Mouse (Mus musculus): ENCODE results near the gene Hs2st1. TPM values are rescaled to one million over a fixed set of nuclear protein-coding genes. Genes with fewer than 3 reads are reported as not detected.
A peak's percentile ranks its signal among the peaks of the same experiment; 100 is the strongest.

Gene Hs2st1
- polyA plus RNA-seq, 1 experiment from 2014 or later: 7.2 TPM

GRCm38 (mm10) chr3:144513169-144514121 lies 56.5 kb downstream of the Hs2st1 start:
- 88% methylated on average over 16 of the region's 16 CpGs for WGBS
- no peak for DNase-seq (ENCODE audit: low spot score)

GRCm38 (mm10) chr3:144510724-144511123 lies 59.3 kb downstream of the Hs2st1 start:
- 86% methylated on average over 3 of the region's 3 CpGs for WGBS

More at GRCm38 (mm10) chr3:144513169-144514121, 56.5 kb downstream of the Hs2st1 start:
- Histone ChIP-seq H3K9ac (ENCODE audit: low read depth, low read length) (no peak overlapping the region), H3K4me2 (no peak overlapping the region), H3K9me3 (ENCODE audit: control insufficient read depth, low read length) (no peaks in the 10 kb centered on the region), H3K27ac (ENCODE audit: low read depth, low read length) (no peak overlapping the region), H3K4me3 (ENCODE audit: low read depth, low read length) (no peak overlapping the region), H3K4me1 (replicated peaks; ENCODE audit: control insufficient read depth, insufficient read depth, low read length) (peaks cover under 1% of the 10 kb centered on the region), H3K27me3 (replicated peaks; ENCODE audit: control insufficient read depth, insufficient read depth, low read length) (no peaks in the 10 kb centered on the region), H3K36me3 (ENCODE audit: control insufficient read depth, insufficient read depth, low read length) (no peaks in the 10 kb centered on the region)
- no peak for ATAC-seq (replicated peaks; ENCODE audit: low FRiP score)

GRCm38 (mm10) chr3:144508342-144508741 lies 61.6 kb downstream of the Hs2st1 start:
- Histone ChIP-seq H3K9me3 (ENCODE audit: control insufficient read depth, low read length) (no peaks in the 10 kb centered on the region), H3K36me3 (ENCODE audit: control insufficient read depth, insufficient read depth, low read length) (no peaks in the 10 kb centered on the region), H3K4me1 (replicated peaks; ENCODE audit: control insufficient read depth, insufficient read depth, low read length) (peaks cover 18% of the 10 kb centered on the region), H3K9ac (ENCODE audit: low read depth, low read length) (no peak overlapping the region), H3K27me3 (replicated peaks; ENCODE audit: control insufficient read depth, insufficient read depth, low read length) (no peaks in the 10 kb centered on the region), H3K27ac (ENCODE audit: low read depth, low read length) (no peak overlapping the region), H3K4me3 (ENCODE audit: low read depth, low read length) (no peak overlapping the region), H3K4me2 (no peak overlapping the region)
- WGBS: 89% methylated on average over 4 of the region's 4 CpGs
- ATAC-seq (replicated peaks; ENCODE audit: low FRiP score) (no peak), DNase-seq (ENCODE audit: low spot score) (no peak)

More at GRCm38 (mm10) chr3:144510724-144511123, 59.3 kb downstream of the Hs2st1 start:
- H3K4me1 ChIP-seq (replicated peaks; ENCODE audit: control insufficient read depth, insufficient read depth, low read length): peaks cover 15% of the 10 kb centered on the region
- no peaks in the 10 kb centered on the region for H3K27me3 ChIP-seq (replicated peaks; ENCODE audit: control insufficient read depth, insufficient read depth, low read length)
- H3K36me3 ChIP-seq (ENCODE audit: control insufficient read depth, insufficient read depth, low read length): no peaks in the 10 kb centered on the region
- H3K4me3 ChIP-seq (ENCODE audit: low read depth, low read length): no peak overlapping the region
- no peak overlapping the region for H3K4me2 ChIP-seq
- no peak overlapping the region for H3K9ac ChIP-seq (ENCODE audit: low read depth, low read length)
- H3K27ac ChIP-seq (ENCODE audit: low read depth, low read length): no peak overlapping the region
- ATAC-seq (replicated peaks; ENCODE audit: low FRiP score) (no peak), DNase-seq (ENCODE audit: low spot score) (no peak)
- no peaks in the 10 kb centered on the region for H3K9me3 ChIP-seq (ENCODE audit: control insufficient read depth, low read length)

DNA sequence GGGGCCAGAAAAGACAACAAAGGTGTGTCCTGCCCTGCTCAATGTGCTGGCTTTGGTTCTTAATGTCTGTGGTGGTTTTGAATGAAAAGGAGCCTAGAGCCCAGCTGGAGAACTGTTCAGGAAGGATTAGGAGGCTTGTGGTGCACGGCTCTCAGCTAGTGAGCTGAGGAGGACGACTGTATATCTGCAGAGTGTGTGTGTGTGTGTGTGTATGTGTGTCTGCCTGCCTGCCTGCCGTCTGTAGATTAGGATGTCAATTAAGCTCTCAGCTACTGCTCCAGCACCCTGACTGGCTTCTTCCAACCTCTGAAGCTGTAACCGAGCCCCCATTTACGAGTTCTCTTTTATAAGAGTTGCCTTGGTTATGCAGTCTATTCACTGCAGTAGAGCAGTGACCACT lies 62.1 kb downstream of the Hs2st1 start:
- no peaks in the 10 kb centered on the region for H3K9me3 ChIP-seq (ENCODE audit: control insufficient read depth, low read length)
- 47% methylated on average over 5 of the region's 5 CpGs for WGBS
- peak; percentile 69 for ATAC-seq (replicated peaks; ENCODE audit: low FRiP score)

DNA sequence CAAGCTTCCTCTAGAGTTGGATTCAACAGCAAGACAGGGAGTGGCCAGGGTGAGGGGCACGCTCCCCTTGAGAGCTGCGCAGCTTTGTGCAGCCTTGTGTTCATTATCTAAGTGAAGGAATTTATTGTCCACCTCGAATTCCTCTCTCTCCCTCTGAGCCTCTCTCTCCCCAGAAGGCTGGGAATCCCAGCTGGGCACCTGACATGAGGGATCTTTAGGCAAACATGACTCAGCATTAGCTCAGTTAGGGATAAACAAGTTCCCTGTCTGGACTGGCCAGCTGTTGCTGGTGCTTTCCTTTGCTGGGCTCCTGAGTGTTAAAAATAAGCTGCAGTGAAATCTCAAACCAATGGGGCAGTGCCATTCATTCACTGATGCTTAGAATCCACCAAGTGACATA lies 63.8 kb downstream of the Hs2st1 start:
- no peak overlapping the region for H3K4me3 ChIP-seq (ENCODE audit: low read depth, low read length)
- ATAC-seq (replicated peaks; ENCODE audit: low FRiP score): no peak; the same call in 1 of the 2 replicates
- no peak overlapping the region for H3K4me2 ChIP-seq
- H3K4me1 ChIP-seq (replicated peaks; ENCODE audit: control insufficient read depth, insufficient read depth, low read length): peaks cover 18% of the 10 kb centered on the region
- no peak for DNase-seq (ENCODE audit: low spot score)
- WGBS: 46% methylated on average over 3 of the region's 3 CpGs
- H3K36me3 ChIP-seq (ENCODE audit: control insufficient read depth, insufficient read depth, low read length): no peaks in the 10 kb centered on the region
- H3K27me3 ChIP-seq (replicated peaks; ENCODE audit: control insufficient read depth, insufficient read depth, low read length): no peaks in the 10 kb centered on the region
- no peaks in the 10 kb centered on the region for H3K9me3 ChIP-seq (ENCODE audit: control insufficient read depth, low read length)
- H3K27ac ChIP-seq (ENCODE audit: low read depth, low read length): no peak overlapping the region
- no peak overlapping the region for H3K9ac ChIP-seq (ENCODE audit: low read depth, low read length)

More for the DNA sequence above, 62.1 kb downstream of the Hs2st1 start:
- no peak overlapping the region for H3K4me2 ChIP-seq
- H3K27me3 ChIP-seq (replicated peaks; ENCODE audit: control insufficient read depth, insufficient read depth, low read length): no peaks in the 10 kb centered on the region
- DNase-seq (ENCODE audit: low spot score): no peak
- H3K4me3 ChIP-seq (ENCODE audit: low read depth, low read length): no peak overlapping the region
- H3K4me1 ChIP-seq (replicated peaks; ENCODE audit: control insufficient read depth, insufficient read depth, low read length): peaks cover 18% of the 10 kb centered on the region
- H3K36me3 ChIP-seq (ENCODE audit: control insufficient read depth, insufficient read depth, low read length): no peaks in the 10 kb centered on the region
- H3K27ac ChIP-seq (ENCODE audit: low read depth, low read length): no peak overlapping the region
- no peak overlapping the region for H3K9ac ChIP-seq (ENCODE audit: low read depth, low read length)

DNA sequence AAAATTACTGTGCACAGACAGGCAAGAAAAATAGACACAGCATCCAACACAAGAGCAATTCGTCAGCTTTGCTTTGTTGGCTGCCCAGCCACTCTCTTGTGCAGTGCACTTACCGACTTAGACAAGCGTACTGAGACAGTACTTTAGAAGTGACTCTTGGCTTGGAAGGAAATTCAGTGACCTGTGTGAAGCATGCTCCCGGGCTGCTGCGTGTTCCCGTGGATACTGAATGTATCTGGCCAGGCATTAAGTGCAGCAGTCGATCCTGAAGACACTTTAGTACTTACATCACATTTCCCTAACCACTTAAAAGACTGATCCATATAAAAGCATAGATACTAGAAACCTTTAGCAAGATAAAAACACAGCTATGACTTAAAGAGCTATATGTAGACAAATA lies 68.1 kb downstream of the Hs2st1 start:
- H3K4me3 ChIP-seq (ENCODE audit: low read depth, low read length): no peak overlapping the region
- WGBS: 84% methylated on average over 7 of the region's 7 CpGs
- no peaks in the 10 kb centered on the region for H3K27me3 ChIP-seq (replicated peaks; ENCODE audit: control insufficient read depth, insufficient read depth, low read length)
- H3K9me3 ChIP-seq (ENCODE audit: control insufficient read depth, low read length): no peaks in the 10 kb centered on the region
- ATAC-seq (replicated peaks; ENCODE audit: low FRiP score): no peak
- peaks cover 11% of the 10 kb centered on the region; the same call in 1 of the 2 replicates for H3K4me1 ChIP-seq (replicated peaks; ENCODE audit: control insufficient read depth, insufficient read depth, low read length)
- H3K9ac ChIP-seq (ENCODE audit: low read depth, low read length): no peak overlapping the region
- H3K36me3 ChIP-seq (ENCODE audit: control insufficient read depth, insufficient read depth, low read length): no peaks in the 10 kb centered on the region
- no peak overlapping the region for H3K27ac ChIP-seq (ENCODE audit: low read depth, low read length)
- H3K4me2 ChIP-seq: no peak overlapping the region
- DNase-seq (ENCODE audit: low spot score): no peak

GRCm38 (mm10) chr3:144496762-144497161 lies 73.2 kb downstream of the Hs2st1 start:
- no peak overlapping the region for H3K4me3 ChIP-seq (ENCODE audit: low read depth, low read length)
- H3K9me3 ChIP-seq (ENCODE audit: control insufficient read depth, low read length): no peaks in the 10 kb centered on the region
- H3K4me1 ChIP-seq (replicated peaks; ENCODE audit: control insufficient read depth, insufficient read depth, low read length): no peaks in the 10 kb centered on the region
- H3K9ac ChIP-seq (ENCODE audit: low read depth, low read length): no peak overlapping the region
- ATAC-seq (replicated peaks; ENCODE audit: low FRiP score) (no peak), DNase-seq (ENCODE audit: low spot score) (no peak)
- H3K27me3 ChIP-seq (replicated peaks; ENCODE audit: control insufficient read depth, insufficient read depth, low read length): no peaks in the 10 kb centered on the region
- no peak overlapping the region for H3K4me2 ChIP-seq
- no peak overlapping the region for H3K27ac ChIP-seq (ENCODE audit: low read depth, low read length)
- WGBS: 85% methylated on average over 5 of the region's 5 CpGs
- no peaks in the 10 kb centered on the region for H3K36me3 ChIP-seq (ENCODE audit: control insufficient read depth, insufficient read depth, low read length)

DNA sequence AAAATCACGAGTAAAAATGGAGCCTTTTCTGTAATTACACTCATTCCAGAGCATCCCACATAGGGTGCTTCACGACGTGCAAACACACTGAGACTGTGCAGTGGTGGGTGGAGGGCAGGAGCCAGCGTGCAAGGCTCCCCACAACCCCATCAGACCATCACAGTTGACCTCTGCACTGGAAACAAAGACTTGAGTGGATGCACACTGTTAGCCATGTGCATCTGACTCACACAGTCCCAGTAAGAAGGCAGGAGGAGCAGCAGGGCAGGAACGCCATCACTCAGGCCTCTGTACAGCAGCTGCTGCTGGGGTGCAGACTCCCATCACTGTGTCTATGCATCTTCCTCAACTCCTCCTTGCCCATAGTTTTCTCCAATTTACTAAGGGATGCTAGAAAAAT lies 75.1 kb downstream of the Hs2st1 start:
- no peak for ATAC-seq (replicated peaks; ENCODE audit: low FRiP score)
- H3K4me2 ChIP-seq: no peak overlapping the region
- H3K9ac ChIP-seq (ENCODE audit: low read depth, low read length): no peak overlapping the region
- no peaks in the 10 kb centered on the region for H3K4me1 ChIP-seq (replicated peaks; ENCODE audit: control insufficient read depth, insufficient read depth, low read length)
- no peak for DNase-seq (ENCODE audit: low spot score)
- no peak overlapping the region for H3K4me3 ChIP-seq (ENCODE audit: low read depth, low read length)
- WGBS: 79% methylated on average over 5 of the region's 5 CpGs
- no peaks in the 10 kb centered on the region for H3K27me3 ChIP-seq (replicated peaks; ENCODE audit: control insufficient read depth, insufficient read depth, low read length)
- H3K9me3 ChIP-seq (ENCODE audit: control insufficient read depth, low read length): no peaks in the 10 kb centered on the region
- no peak overlapping the region for H3K27ac ChIP-seq (ENCODE audit: low read depth, low read length)
- H3K36me3 ChIP-seq (ENCODE audit: control insufficient read depth, insufficient read depth, low read length): no peaks in the 10 kb centered on the region

DNA sequence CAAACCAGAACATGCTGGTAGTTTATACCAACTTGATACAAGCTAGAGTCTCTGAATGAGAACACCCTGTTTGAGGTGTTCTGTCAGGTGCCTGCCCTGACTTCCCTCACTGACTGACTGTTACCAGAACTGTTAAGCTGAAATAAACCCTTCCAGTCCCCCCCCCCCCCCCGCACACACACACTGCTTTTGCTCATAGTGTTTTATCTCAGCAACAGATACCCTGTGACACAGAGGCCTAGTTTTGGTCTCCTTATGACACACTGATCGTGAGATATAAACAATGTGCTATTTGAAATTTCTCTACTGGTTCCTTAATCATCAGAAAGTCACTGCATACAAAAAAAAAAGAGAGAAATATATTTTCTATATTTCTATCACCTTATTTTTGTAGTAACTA lies 81.2 kb downstream of the Hs2st1 start:
- 67% methylated on average over 2 of the region's 2 CpGs for WGBS
- no peak overlapping the region for H3K4me3 ChIP-seq (ENCODE audit: low read depth, low read length)
- H3K27me3 ChIP-seq (replicated peaks; ENCODE audit: control insufficient read depth, insufficient read depth, low read length): no peaks in the 10 kb centered on the region
- DNase-seq (ENCODE audit: low spot score) (no peak), ATAC-seq (replicated peaks; ENCODE audit: low FRiP score) (peak; percentile 51)
- no peak overlapping the region for H3K27ac ChIP-seq (ENCODE audit: low read depth, low read length)
- H3K9me3 ChIP-seq (ENCODE audit: control insufficient read depth, low read length): no peaks in the 10 kb centered on the region
- H3K36me3 ChIP-seq (ENCODE audit: control insufficient read depth, insufficient read depth, low read length): no peaks in the 10 kb centered on the region
- H3K4me1 ChIP-seq (replicated peaks; ENCODE audit: control insufficient read depth, insufficient read depth, low read length): no peaks in the 10 kb centered on the region
- H3K4me2 ChIP-seq: no peak overlapping the region
- H3K9ac ChIP-seq (ENCODE audit: low read depth, low read length): no peak overlapping the region
